Comparison of ENCODE assay signal across 13 mouse cellular contexts in the genomic region with DNA sequence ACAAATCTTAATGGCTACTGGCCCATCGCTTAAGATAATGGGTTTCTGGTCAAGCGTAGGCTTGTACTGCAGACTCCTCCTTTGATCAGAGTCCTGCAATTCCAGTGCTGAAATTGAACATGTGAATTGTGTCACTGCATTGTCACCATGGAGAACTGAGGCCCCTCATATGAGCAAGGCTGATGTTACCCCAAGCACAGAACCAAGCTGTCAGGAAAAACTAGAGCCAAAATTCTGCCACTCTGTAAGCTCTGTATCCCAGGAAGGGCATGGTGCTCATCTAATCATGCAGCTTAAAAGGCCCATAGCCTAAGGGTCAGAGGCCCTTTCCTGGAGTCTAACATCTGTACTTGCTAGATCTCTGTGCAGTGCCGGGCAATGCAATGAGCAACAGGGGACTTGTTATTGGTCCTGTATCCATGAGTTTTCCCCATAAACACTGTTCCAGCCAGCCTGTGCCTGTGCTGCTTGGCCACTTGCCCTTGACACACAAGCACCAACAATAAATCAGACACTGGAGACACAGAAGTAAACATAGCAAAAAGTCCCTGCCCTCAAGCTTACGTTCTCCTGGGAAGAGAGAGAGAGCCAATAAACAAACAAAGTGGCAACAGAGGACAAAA.
DNase-seq lines count a peak whose midpoint lies in the region; ATAC-seq lines count a peak whose summit lies in the region.
"Had no signal": no experiment of that assay in that cellular context is flagged by ENCODE, and none has a peak within 500 bp of the region (broad histone marks: within the 10 kb centered on the region; RNA-seq: fewer than 3 reads in every experiment).

No protein-coding gene starts in this region.

- H3K4me1 ChIP-seq in hindbrain, embryonic 14.5 days (replicated peaks; ENCODE audit: control insufficient read depth, insufficient read depth, low read length): no peaks in the 10 kb centered on the region
- H3K4me1 ChIP-seq in hindbrain, embryonic 12.5 days: no peaks in the 10 kb centered on the region
- H3K4me1 ChIP-seq: megakaryocyte, embryonic 14.5 days had no signal

- H3K4me2 ChIP-seq in hindbrain, embryonic 14.5 days (replicated peaks): no peak overlapping the region
- H3K4me2 ChIP-seq in hindbrain, embryonic 12.5 days (replicated peaks): no peak overlapping the region

- no peak overlapping the region for H3K4me3 ChIP-seq in hindbrain, embryonic 14.5 days (replicated peaks; ENCODE audit: low read length)
- H3K4me3 ChIP-seq in hindbrain, embryonic 12.5 days: no peak overlapping the region
- H3K4me3 ChIP-seq: erythroblast, embryonic 14.5 days; megakaryocyte, embryonic 14.5 days had no signal

- ATAC-seq in hindbrain, embryonic 14.5 days (ENCODE audit: low FRiP score): peak; percentile 74
- ATAC-seq in hindbrain, embryonic 12.5 days (ENCODE audit: low FRiP score): no peak
- no peak for ATAC-seq in inflammation-experienced regulatory T-cells, adult 6 months
- ATAC-seq: CD4-positive, CD25-positive, alpha-beta regulatory T cell, adult 4 months had no signal

- no peaks in the 10 kb centered on the region for H3K9me3 ChIP-seq in hindbrain, embryonic 14.5 days (ENCODE audit: control insufficient read depth, low read length)
- H3K9me3 ChIP-seq in hindbrain, embryonic 12.5 days (replicated peaks): no peaks in the 10 kb centered on the region
- H3K9me3 ChIP-seq: megakaryocyte, embryonic 14.5 days had no signal

- no peaks in the 10 kb centered on the region for H3K27me3 ChIP-seq in hindbrain, embryonic 14.5 days (ENCODE audit: control insufficient read depth, insufficient read depth, low read length)
- no peaks in the 10 kb centered on the region for H3K27me3 ChIP-seq in hindbrain, embryonic 12.5 days
- H3K27me3 ChIP-seq: megakaryocyte, embryonic 14.5 days had no signal

- WGBS in hindbrain, embryonic 14.5 days: 78% methylated on average over 4 of the region's 4 CpGs
- WGBS in hindbrain, embryonic 12.5 days: 81% methylated on average over 4 of the region's 4 CpGs

- H3K9ac ChIP-seq in hindbrain, embryonic 14.5 days: no peak overlapping the region
- no peak overlapping the region for H3K9ac ChIP-seq in hindbrain, embryonic 12.5 days

- no peak overlapping the region for H3K27ac ChIP-seq in hindbrain, embryonic 14.5 days
- no peak overlapping the region for H3K27ac ChIP-seq in hindbrain, embryonic 12.5 days

- DNase-seq in hindbrain, embryonic 14.5 days (ENCODE audit: low spot score): no peak
- peak; percentile 5 for DNase-seq in embryo, embryonic 11 days
- peak; percentile 37 for DNase-seq in kidney, postnatal 14 days
- DNase-seq in lung, postnatal 4 days: peak; percentile 44 to 69
- no peak for DNase-seq in thymus, postnatal 25 days
- no peak for DNase-seq in frontal cortex, postnatal 25 days (ENCODE audit: low spot score in 2 of 2)
- DNase-seq: cerebellum, adult 18-20 months; gastrocnemius, postnatal 36 days had no signal

- H3K36me3 ChIP-seq in hindbrain, embryonic 14.5 days (replicated peaks; ENCODE audit: control insufficient read depth, insufficient read depth): no peaks in the 10 kb centered on the region
- H3K36me3 ChIP-seq in hindbrain, embryonic 12.5 days: no peaks in the 10 kb centered on the region

Comparison
In these comparisons a context has a peak if more than half of its experiments do, and no peak if none do; other contexts are left out.
1. DNase-seq: peak in embryo, embryonic 11 days (single experiment), kidney, postnatal 14 days (single experiment) and lung, postnatal 4 days (2 of 2); none in hindbrain, embryonic 14.5 days (single experiment), thymus, postnatal 25 days (single experiment) and frontal cortex, postnatal 25 days (0 of 2).